Mouse (Mus musculus): ENCODE results near the gene Grm5.

GRCm38 (mm10) chr7:87566476-87566875 lies 17.5 kb upstream of the Grm5 start:
- TF ChIP-seq POLR2A (IDR thresholded peaks at IDR 0.05; ENCODE audit: control insufficient read depth, extremely low read depth, insufficient read depth, low read length, poor library complexity) (no peak), CTCF (IDR thresholded peaks at IDR 0.05; ENCODE audit: borderline replicate concordance, control insufficient read depth, extremely low read depth, insufficient read depth, low read length, poor library complexity) (no peak)

All from thymus, adult 2 months (tissue).